Mouse (Mus musculus) ES-E14 (cell line): ENCODE data around the gene Rbp7. TPM values are rescaled to one million over a fixed set of nuclear protein-coding genes. Genes with fewer than 3 reads are reported as not detected.
"Not testable (repeated sequence)": the region's sequence is repeated elsewhere in the genome, so short reads cannot be mapped to it uniquely, and the experiment has no call there.

Source experiments
- DNase-seq: peaks from one replicate; pipeline ENCODE4 v3.0.0-alpha.2; 2013; ENCODE audit warnings: low read depth, low spot score
- H3K27ac ChIP-seq: 2 replicates; pipeline ENCODE4 v1.5.1; 2012; ENCODE audit warnings: low read depth, mild to moderate bottlenecking, low read length, moderate library complexity, mixed read lengths; ENCODE audit not compliant: poor library complexity, insufficient read depth, severe bottlenecking
- H3K36me3 ChIP-seq: 2 replicates; pipeline ENCODE4 v1.6.1; 2012; ENCODE audit warnings: mild to moderate bottlenecking, low read length, moderate library complexity, mixed read lengths; ENCODE audit not compliant: control insufficient read depth, poor library complexity, insufficient read depth, severe bottlenecking
- H3K4me1 ChIP-seq, 2 experiments: fragments of 150-350 bp in 1 of 2; sonication (generic) in 1 of 2; 2 replicates each; pipeline ENCODE4 v1.6.1; 2012; ENCODE audit warnings: low read length in 2 of 2, mild to moderate bottlenecking in 1 of 2, mixed read lengths in 1 of 2; ENCODE audit not compliant: control insufficient read depth in 2 of 2, insufficient read depth in 2 of 2, poor library complexity in 1 of 2
- H3K4me3 ChIP-seq, 2 experiments: fragments of 150-350 bp in 1 of 2; sonication (generic) in 1 of 2; 2 replicates each; pipeline ENCODE4 v1.5.1; 2012; ENCODE audit warnings: low read length in 2 of 2, low read depth in 1 of 2, mild to moderate bottlenecking in 1 of 2, mixed read lengths in 1 of 2; ENCODE audit not compliant: insufficient read depth in 1 of 2, poor library complexity in 1 of 2, severe bottlenecking in 1 of 2
- H3K9ac ChIP-seq: 2 replicates; pipeline ENCODE4 v1.6.1; 2012; ENCODE audit warnings: low read depth, mild to moderate bottlenecking, low read length, mixed read lengths; ENCODE audit not compliant: poor library complexity, insufficient read depth, severe bottlenecking
- H3K9me3 ChIP-seq: fragments of 150-350 bp; sonication (generic); 2 replicates; pipeline ENCODE4 v1.6.1; 2012; ENCODE audit warnings: low read depth, mild to moderate bottlenecking, low read length; ENCODE audit not compliant: control insufficient read depth, insufficient read depth
- CHD2 ChIP-seq: IDR thresholded peaks from 2 replicates; pipeline ENCODE4 v1.6.1; 2014; ENCODE audit warnings: mild to moderate bottlenecking, low read depth, low read length, inconsistent platforms
- HCFC1 ChIP-seq: IDR thresholded peaks from 2 replicates; pipeline ENCODE4 v1.6.1; 2012; ENCODE audit warnings: low read length, inconsistent platforms, borderline replicate concordance; ENCODE audit not compliant: insufficient read depth
- MAFK ChIP-seq: IDR thresholded peaks from 2 replicates; pipeline ENCODE4 v1.6.1; 2014; ENCODE audit warnings: mild to moderate bottlenecking, low read depth, low read length, inconsistent platforms; ENCODE audit not compliant: insufficient read depth
- ZC3H11A ChIP-seq: IDR thresholded peaks from 2 replicates; pipeline ENCODE4 v1.6.1; 2012; ENCODE audit warnings: low read depth, mild to moderate bottlenecking, inconsistent platforms, low read length, borderline replicate concordance
- ZNF384 ChIP-seq: IDR thresholded peaks from 2 replicates; pipeline ENCODE4 v1.6.1; 2012; ENCODE audit warnings: low read depth, low read length, inconsistent platforms
- in situ Hi-C, 2 experiments: fragments of 600-800 bp; cut with MboI; formaldehyde crosslinking; loops; one replicate each; pipeline ENCODE4 v1.15.1; 2025; ENCODE audit warnings: low sequenced_read_pairs in 2 of 2, inconsistent platforms in 1 of 2; ENCODE audit not compliant: unreplicated experiment in 2 of 2
- total RNA-seq: library from RNA; depleted of rRNA; stranded (reverse); fragments of 300-350 nt; gene quantifications from 2 replicates; pipeline ENCODE4 v1.2.3, GENCODE M21; 2012

Gene Rbp7
- total RNA-seq, 1 experiment: 1.4 TPM

GRCm38 (mm10) chr4:149444964-149445701, 9.6 kb downstream of the Rbp7 start:
- H3K9me3 ChIP-seq: no peaks in the 10 kb centered on the region
- H3K27ac ChIP-seq: peak overlapping the region; percentile 84
- peak overlapping the region; percentile 46 to 49 for H3K4me3 ChIP-seq
- no peak for TF ChIP-seq ZC3H11A
- TF ChIP-seq ZNF384: no peak
- no peak for TF ChIP-seq MAFK
- no peak for TF ChIP-seq HCFC1
- no peaks in the 10 kb centered on the region for H3K36me3 ChIP-seq
- peaks cover 2 to 8% of the 10 kb centered on the region in 2 experiments; a peak in 3 of 4 replicates for H3K4me1 ChIP-seq
- peak; percentile 79 for DNase-seq
- H3K9ac ChIP-seq: peak overlapping the region; percentile 64
- in situ Hi-C loops: no loop called here

GRCm38 (mm10) chr4:149444465-149444864, 10.3 kb downstream of the Rbp7 start:
- no peak for DNase-seq
- Histone ChIP-seq H3K36me3 (no peaks in the 10 kb centered on the region), H3K9me3 (no peaks in the 10 kb centered on the region), H3K9ac (no peak overlapping the region), H3K4me1 (peaks cover 2 to 8% of the 10 kb centered on the region in 2 experiments; a peak in 3 of 4 replicates), H3K4me3 (no peak overlapping the region), H3K27ac (no peak overlapping the region; the same call in 1 of the 2 replicates)
- in situ Hi-C loops: no loop called here
- no peak for TF ChIP-seq ZC3H11A
- no peak for TF ChIP-seq HCFC1
- no peak for TF ChIP-seq MAFK
- no peak for TF ChIP-seq CHD2
- no peak for TF ChIP-seq ZNF384

- in situ Hi-C loops: no loop called here
- H3K36me3 ChIP-seq: no peaks in the 10 kb centered on the region
- DNase-seq: no peak
- H3K27ac ChIP-seq: no peak overlapping the region
- peaks cover 2 to 8% of the 10 kb centered on the region in 2 experiments; a peak in 2 of 4 replicates for H3K4me1 ChIP-seq
- TF ChIP-seq HCFC1 (no peak), MAFK (no peak), ZNF384 (no peak; the same call in 1 of the 2 replicates), CHD2 (no peak), ZC3H11A (no peak)
- no peaks in the 10 kb centered on the region for H3K9me3 ChIP-seq
- no peak overlapping the region for H3K9ac ChIP-seq
- H3K4me3 ChIP-seq: no peak overlapping the region
Measured at GRCm38 (mm10) chr4:149442436-149442835, 12.3 kb downstream of the Rbp7 start.

GRCm38 (mm10) chr4:149440576-149440975, 14.2 kb downstream of the Rbp7 start:
- Histone ChIP-seq H3K27ac (no peak overlapping the region), H3K36me3 (no peaks in the 10 kb centered on the region), H3K4me1 (peaks cover 2 to 4% of the 10 kb centered on the region in 2 experiments; a peak in 2 of 4 replicates), H3K9me3 (no peaks in the 10 kb centered on the region), H3K4me3 (no peak overlapping the region), H3K9ac (no peak overlapping the region)
- DNase-seq: no peak
- TF ChIP-seq ZNF384 (no peak), MAFK (no peak), HCFC1 (no peak), ZC3H11A (no peak), CHD2 (no peak)
- in situ Hi-C loops: no loop called here

- H3K9ac ChIP-seq, H3K4me1 ChIP-seq, H3K36me3 ChIP-seq, DNase-seq, H3K27ac ChIP-seq, H3K4me3 ChIP-seq, H3K9me3 ChIP-seq, in situ Hi-C loops: not testable (repeated sequence)
- 0 out of 2 replicates have a peak, but pooled peaks have one; percentile 52 for TF ChIP-seq ZNF384
Measured at GRCm38 (mm10) chr4:149431887-149432286, 22.9 kb downstream of the Rbp7 start.
